Mouse (Mus musculus): ENCODE data around the gene Rhou.

Rhou gene

DNA sequence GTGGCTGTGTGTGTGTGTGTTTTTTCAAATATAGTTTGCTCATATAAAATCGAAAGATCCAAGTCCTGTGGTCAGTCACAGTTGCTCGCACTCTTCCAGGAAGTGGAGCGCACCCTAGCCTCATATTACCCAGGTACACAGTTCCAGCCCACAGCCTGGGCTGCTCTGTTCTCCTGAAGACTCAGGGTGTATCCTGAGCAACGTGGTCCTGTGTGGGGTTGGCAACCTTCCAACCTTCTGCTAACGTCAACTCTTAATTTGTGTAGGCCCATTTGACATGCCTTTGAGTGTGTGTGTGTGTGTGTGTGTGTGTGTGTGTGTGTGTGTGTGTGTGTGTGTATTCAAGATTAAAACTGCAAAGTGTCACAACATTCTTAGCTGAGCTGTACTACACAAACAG, 43.6 kb downstream of the Rhou start:
- no peak for DNase-seq

DNA sequence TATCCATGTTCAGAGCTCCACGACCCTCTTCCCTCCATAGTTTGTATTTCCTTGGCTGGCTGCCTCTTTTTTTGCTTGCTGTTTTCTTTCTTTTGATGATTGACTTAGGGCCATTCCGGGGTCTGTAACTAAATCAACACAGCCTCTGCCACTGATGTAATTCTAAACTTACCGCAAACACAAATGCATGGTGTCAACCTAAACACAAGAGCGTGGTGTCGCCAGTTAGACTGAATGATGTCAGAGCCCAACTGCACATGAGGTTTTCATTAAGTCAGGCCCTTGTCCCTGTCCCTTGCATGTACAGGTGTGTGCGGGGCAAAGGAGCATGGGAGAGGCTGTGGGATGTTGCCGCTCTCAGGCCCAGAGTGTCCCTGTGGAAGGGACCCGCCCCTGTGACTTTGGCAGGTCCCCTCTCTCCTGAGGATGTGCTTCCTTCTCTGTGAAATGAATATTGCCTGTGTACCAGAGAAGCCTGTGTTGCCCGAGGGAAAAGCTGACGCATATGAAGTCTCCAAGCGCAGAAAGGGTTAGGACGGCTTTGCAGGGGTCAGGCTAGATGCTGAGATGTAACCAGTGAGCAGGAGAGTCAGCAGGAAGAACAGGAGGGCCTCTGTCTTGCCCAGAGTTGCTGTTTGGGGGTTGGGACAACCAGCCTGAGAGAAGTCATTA, 46.8 kb downstream of the Rhou start:
- DNase-seq: no peak

DNA sequence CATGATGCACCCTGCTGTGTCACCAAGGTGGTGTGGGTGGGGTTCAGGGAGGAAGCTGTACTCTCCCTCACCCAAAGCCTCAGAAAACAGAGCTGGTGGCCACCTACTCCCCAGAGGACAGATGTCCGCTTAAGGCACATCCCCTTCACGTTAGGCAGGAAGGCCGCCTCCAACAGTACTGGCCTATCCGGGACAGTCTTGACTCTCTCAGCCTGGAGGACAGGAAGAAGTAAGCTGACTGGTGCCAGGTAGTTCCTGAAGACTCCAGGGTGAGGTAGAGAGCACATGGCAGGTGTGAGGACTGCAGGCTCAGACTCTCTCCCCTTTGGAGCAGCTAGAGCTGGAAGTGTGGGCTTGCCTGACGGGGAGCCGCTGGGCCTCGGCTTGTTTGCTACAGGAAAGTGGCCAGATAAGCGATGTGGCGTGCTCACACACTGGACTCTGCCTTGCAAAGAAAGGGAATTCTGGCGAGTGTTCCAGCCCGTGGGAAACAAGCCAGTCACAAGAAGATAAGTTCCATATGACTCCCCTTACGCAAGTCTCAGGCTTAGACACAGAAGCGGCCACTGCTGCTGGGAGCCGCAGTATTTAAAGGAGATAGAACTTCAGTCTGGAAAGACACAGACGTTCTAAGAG, 48.3 kb downstream of the Rhou start:
- peak; percentile 70 for DNase-seq

DNA sequence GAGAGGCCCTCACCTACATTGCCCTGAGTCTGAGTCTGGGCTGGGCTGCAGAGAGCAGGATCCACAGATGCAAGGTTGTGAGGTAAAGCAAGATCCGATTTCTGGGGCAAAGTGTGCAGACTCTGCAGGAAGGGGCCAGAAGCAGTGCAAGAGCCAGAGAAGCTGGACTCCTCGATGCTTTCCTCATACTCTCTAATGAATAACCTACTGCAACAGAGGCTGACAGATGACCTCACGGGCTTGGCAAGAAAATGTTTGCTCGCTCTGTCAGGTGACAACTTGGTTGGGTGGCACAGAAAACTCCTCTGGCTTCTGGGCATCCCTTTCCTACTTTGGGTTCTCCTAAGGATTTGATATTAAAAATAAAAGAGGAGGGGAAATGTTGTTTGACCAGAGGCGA, 51.6 kb downstream of the Rhou start:
- DNase-seq: no peak

DNA sequence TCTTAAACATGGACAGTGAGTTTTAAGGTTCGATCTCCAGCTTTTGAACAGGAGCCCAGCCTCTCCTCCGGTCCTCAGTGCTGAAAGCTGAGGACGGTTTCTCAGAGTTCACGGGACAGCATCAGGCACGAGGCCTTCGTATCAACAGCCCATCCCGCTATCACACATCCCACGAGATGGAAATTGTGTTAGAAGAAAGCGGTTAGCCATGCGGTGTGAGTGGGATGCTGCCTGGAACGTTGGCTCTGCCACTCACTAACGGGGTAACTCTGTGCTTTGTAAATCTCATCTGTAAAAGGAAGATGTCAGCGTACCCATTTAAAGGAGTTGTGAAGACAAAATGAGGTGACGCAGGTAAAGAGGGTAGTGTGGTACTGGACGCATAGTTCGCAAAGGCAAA, 53.4 kb downstream of the Rhou start:
- DNase-seq: no peak

DNA sequence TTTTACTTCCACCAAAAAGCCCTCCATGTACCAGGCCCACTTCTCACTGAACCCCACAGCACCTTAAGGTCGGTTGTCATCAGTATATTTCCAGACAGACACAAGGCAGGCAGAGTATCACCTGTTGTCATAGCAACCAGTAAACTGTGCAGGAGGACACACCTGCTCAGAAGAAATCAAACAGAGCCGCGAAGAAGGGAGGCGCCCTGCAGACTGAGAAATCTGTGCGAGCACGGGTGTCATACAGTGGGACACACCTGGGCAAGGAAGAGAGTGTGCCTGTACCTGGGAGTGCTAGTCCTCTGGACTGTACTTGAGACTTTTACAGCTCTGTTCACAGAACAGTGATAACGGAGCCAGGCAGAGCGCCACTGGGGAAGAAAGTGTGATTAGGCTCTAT, 55.0 kb downstream of the Rhou start:
- no peak for DNase-seq

DNA sequence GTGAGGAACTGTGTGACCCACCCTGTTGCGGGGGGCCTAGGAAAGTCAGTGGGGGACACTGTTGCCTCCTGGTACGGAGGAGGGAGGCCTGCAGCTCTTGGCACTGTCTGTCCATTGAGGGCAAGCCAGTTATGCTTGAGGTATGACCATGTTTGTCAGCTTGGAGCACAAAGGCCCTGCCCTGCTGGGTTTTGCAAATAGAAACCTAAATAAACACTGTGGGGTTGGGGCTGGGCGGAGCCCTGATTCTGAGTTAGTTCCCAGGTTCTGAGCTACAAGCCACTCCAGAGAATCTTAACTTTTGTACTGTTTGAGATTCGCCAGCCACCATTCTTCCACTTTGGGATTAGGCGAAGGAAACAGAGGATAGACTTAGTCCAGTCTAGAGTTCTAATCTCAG, 56.6 kb downstream of the Rhou start:
- no peak for DNase-seq

Data from lung, postnatal 14 days (tissue).